Mouse (Mus musculus): ENCODE data around the gene Cript.
"Not testable (repeated sequence)": the region's sequence is repeated elsewhere in the genome, so short reads cannot be mapped to it uniquely, and the experiment has no call there.

The Cript gene

GRCm38 (mm10) chr17:87050469-87051175, 25.3 kb downstream of the Cript start:
- no peak for DNase-seq (ENCODE audit: low spot score in 2 of 2)

- DNase-seq (ENCODE audit: low spot score in 2 of 2), result no peak
Measured at GRCm38 (mm10) chr17:87051652-87052051, 26.3 kb downstream of the Cript start.

GRCm38 (mm10) chr17:87052432-87052831, 27.1 kb downstream of the Cript start:
- no peak for DNase-seq (ENCODE audit: low spot score in 2 of 2)

GRCm38 (mm10) chr17:87053921-87054320, 28.6 kb downstream of the Cript start:
- DNase-seq (ENCODE audit: low spot score in 2 of 2), result no peak

GRCm38 (mm10) chr17:87055051-87055459, 29.7 kb downstream of the Cript start:
- no peak for DNase-seq (ENCODE audit: low spot score in 2 of 2)

GRCm38 (mm10) chr17:87055663-87056062, 30.3 kb downstream of the Cript start:
- no peak for DNase-seq (ENCODE audit: low spot score in 2 of 2)

- DNase-seq (ENCODE audit: low spot score in 2 of 2), result no peak
Measured at GRCm38 (mm10) chr17:87056761-87057160, 31.4 kb downstream of the Cript start.

- DNase-seq (ENCODE audit: low spot score in 2 of 2), result no peak
Measured at GRCm38 (mm10) chr17:87057486-87058266, 32.3 kb downstream of the Cript start.

- DNase-seq (ENCODE audit: low spot score in 2 of 2), result no peak
Measured at GRCm38 (mm10) chr17:87062639-87063038, 37.3 kb downstream of the Cript start.

- no peak for DNase-seq (ENCODE audit: low spot score in 2 of 2)
Measured at GRCm38 (mm10) chr17:87063461-87063860, 38.1 kb downstream of the Cript start.

- no peak for DNase-seq (ENCODE audit: low spot score in 2 of 2)
Measured at GRCm38 (mm10) chr17:87063969-87064368, 38.6 kb downstream of the Cript start.

GRCm38 (mm10) chr17:87068997-87069396, 43.6 kb downstream of the Cript start:
- DNase-seq (ENCODE audit: low spot score in 2 of 2), result no peak

- DNase-seq (ENCODE audit: low spot score in 2 of 2), result not testable (repeated sequence)
Measured at GRCm38 (mm10) chr17:87072183-87072582, 46.8 kb downstream of the Cript start.

GRCm38 (mm10) chr17:87072766-87073440, 47.6 kb downstream of the Cript start:
- DNase-seq (ENCODE audit: low spot score in 2 of 2), result no peak

GRCm38 (mm10) chr17:87073470-87073869, 48.1 kb downstream of the Cript start:
- no peak for DNase-seq (ENCODE audit: low spot score in 2 of 2)

GRCm38 (mm10) chr17:87078217-87078616, 52.9 kb downstream of the Cript start:
- not testable (repeated sequence) for DNase-seq (ENCODE audit: low spot score in 2 of 2)

- DNase-seq (ENCODE audit: low spot score in 2 of 2), result no peak
Measured at GRCm38 (mm10) chr17:87080724-87081123, 55.4 kb downstream of the Cript start.

GRCm38 (mm10) chr17:87082547-87082946, 57.2 kb downstream of the Cript start:
- no peak for DNase-seq (ENCODE audit: low spot score in 2 of 2)

GRCm38 (mm10) chr17:87083671-87084070, 58.3 kb downstream of the Cript start:
- DNase-seq (ENCODE audit: low spot score in 2 of 2), result no peak
